Mouse (Mus musculus) granulocyte monocyte progenitor cell, adult 5-6 weeks (primary cell): ENCODE data around the gene Col25a1. TPM values are rescaled to one million over a fixed set of nuclear protein-coding genes. Genes with fewer than 3 reads are reported as not detected.

Source experiments
- ATAC-seq: replicated peaks from 2 replicates; pipeline ENCODE4 v1.8.0; 2016; ENCODE audit warnings: mild to moderate bottlenecking, moderate TSS enrichment, inconsistent platforms; ENCODE audit not compliant: poor library complexity, severe bottlenecking
- total RNA-seq, 2 experiments: library from RNA; stranded (forward) in 1 of 2; stranded (reverse) in 1 of 2; fragments of 200-712, 200-1000 nt in 1 of 2; fragments of >200 nt in 1 of 2; fragmentation: Nextera tagmentation in 1 of 2; gene quantifications; 2 replicates each; pipeline ENCODE4 v1.2.3; 2014 to 2017

Gene Col25a1
- total RNA-seq, 2 experiments from 2014 or later = not detected

- ATAC-seq = no peak
These were observed 28.6 kb downstream of the Col25a1 start for GRCm38 (mm10) chr3:130159906-130160305.

- ATAC-seq = no peak
These were observed 29.6 kb downstream of the Col25a1 start for GRCm38 (mm10) chr3:130160902-130161301.

- ATAC-seq = no peak
These were observed 30.1 kb downstream of the Col25a1 start for GRCm38 (mm10) chr3:130161323-130161917.

- ATAC-seq = no peak
These were observed 35.6 kb downstream of the Col25a1 start for GRCm38 (mm10) chr3:130166875-130167274.

GRCm38 (mm10) chr3:130172764-130173163, 41.5 kb downstream of the Col25a1 start:
- ATAC-seq = no peak

- peak; percentile 78 for ATAC-seq
These were observed 49.1 kb downstream of the Col25a1 start for GRCm38 (mm10) chr3:130180181-130180940.

- peak; percentile 29; the same call in 1 of the 2 replicates for ATAC-seq
These were observed 49.8 kb downstream of the Col25a1 start for GRCm38 (mm10) chr3:130180964-130181590.

GRCm38 (mm10) chr3:130181591-130181980, 50.3 kb downstream of the Col25a1 start:
- ATAC-seq = no peak

GRCm38 (mm10) chr3:130182450-130182849, 51.1 kb downstream of the Col25a1 start:
- ATAC-seq = no peak

- ATAC-seq = no peak
These were observed 53.8 kb downstream of the Col25a1 start for GRCm38 (mm10) chr3:130185111-130185510.

GRCm38 (mm10) chr3:130187588-130187987, 56.3 kb downstream of the Col25a1 start:
- no peak for ATAC-seq

- no peak for ATAC-seq
These were observed 62.1 kb downstream of the Col25a1 start for GRCm38 (mm10) chr3:130193450-130193849.

GRCm38 (mm10) chr3:130214631-130215030, 83.3 kb downstream of the Col25a1 start:
- no peak for ATAC-seq

GRCm38 (mm10) chr3:130216141-130216540, 84.8 kb downstream of the Col25a1 start:
- no peak for ATAC-seq

- no peak for ATAC-seq
These were observed 85.3 kb downstream of the Col25a1 start for GRCm38 (mm10) chr3:130216646-130217045.

- no peak for ATAC-seq
These were observed 86.4 kb downstream of the Col25a1 start for GRCm38 (mm10) chr3:130217705-130218104.

GRCm38 (mm10) chr3:130218232-130218728, 87.0 kb downstream of the Col25a1 start:
- ATAC-seq = no peak

GRCm38 (mm10) chr3:130220811-130221210, 89.5 kb downstream of the Col25a1 start:
- no peak for ATAC-seq

- no peak for ATAC-seq
These were observed 96.9 kb downstream of the Col25a1 start for GRCm38 (mm10) chr3:130228186-130228585.

GRCm38 (mm10) chr3:130232944-130233343, 101.6 kb downstream of the Col25a1 start:
- no peak for ATAC-seq

- peak; percentile 61 for ATAC-seq
These were observed 103.9 kb downstream of the Col25a1 start for GRCm38 (mm10) chr3:130235233-130235632.
